Mouse (Mus musculus) mouse trophoblast stem cell (cell line): Measurements from ENCODE around the gene Hebp1.

Source experiments
- in situ Hi-C, 2 experiments: fragments of 300-500 bp; cut with MseI, MboI; formaldehyde crosslinking; loops; 2 replicates in 1 of 2; 3 replicates in 1 of 2; pipeline ENCODE4 v1.15.1; 2025

Hebp1 gene

GRCm38 (mm10) chr6:135197446-135197845 lies 376 bp downstream of the Hebp1 start:
- in situ Hi-C loops, result no loop called here

- in situ Hi-C loops, result no loop called here
Measured at GRCm38 (mm10) chr6:135196707-135197106, 1.1 kb downstream of the Hebp1 start.

GRCm38 (mm10) chr6:135194907-135195306 lies 2.9 kb downstream of the Hebp1 start:
- in situ Hi-C loops, result no loop called here

- in situ Hi-C loops, result no loop called here
Measured at GRCm38 (mm10) chr6:135193733-135194132, 4.1 kb downstream of the Hebp1 start.

- in situ Hi-C loops, result no loop called here
Measured at GRCm38 (mm10) chr6:135192993-135193392, 4.8 kb downstream of the Hebp1 start.

- in situ Hi-C loops, result no loop called here
Measured at GRCm38 (mm10) chr6:135191906-135192305, 5.9 kb downstream of the Hebp1 start.

- in situ Hi-C loops, result no loop called here
Measured at GRCm38 (mm10) chr6:135190122-135190521, 7.7 kb downstream of the Hebp1 start.

GRCm38 (mm10) chr6:135188629-135189028 lies 9.2 kb downstream of the Hebp1 start:
- in situ Hi-C loops, result no loop called here

- in situ Hi-C loops, result no loop called here
Measured at GRCm38 (mm10) chr6:135187076-135187917, 10.5 kb downstream of the Hebp1 start.

- in situ Hi-C loops, result no loop called here
Measured at GRCm38 (mm10) chr6:135183961-135184360, 13.9 kb downstream of the Hebp1 start.

GRCm38 (mm10) chr6:135182925-135183324 lies 14.9 kb downstream of the Hebp1 start:
- in situ Hi-C loops, result no loop called here

GRCm38 (mm10) chr6:135178599-135178998 lies 19.2 kb downstream of the Hebp1 start:
- in situ Hi-C loops, result no loop called here

- in situ Hi-C loops, result no loop called here
Measured at GRCm38 (mm10) chr6:135177271-135177670, 20.6 kb downstream of the Hebp1 start.

GRCm38 (mm10) chr6:135175014-135175413 lies 22.8 kb downstream of the Hebp1 start:
- in situ Hi-C loops, result no loop called here

- in situ Hi-C loops, result no loop called here
Measured at GRCm38 (mm10) chr6:135171736-135172135, 26.1 kb downstream of the Hebp1 start.

GRCm38 (mm10) chr6:135169246-135169645 lies 28.6 kb downstream of the Hebp1 start:
- in situ Hi-C loops, result no loop called here

- in situ Hi-C loops, result no loop called here
Measured at GRCm38 (mm10) chr6:135168471-135168870, 29.4 kb downstream of the Hebp1 start.

- in situ Hi-C loops, result no loop called here
Measured at GRCm38 (mm10) chr6:135167380-135168311, 30.2 kb downstream of the Hebp1 start.

- in situ Hi-C loops, result no loop called here
Measured at GRCm38 (mm10) chr6:135166712-135167111, 31.1 kb downstream of the Hebp1 start.

- in situ Hi-C loops, result no loop called here
Measured at GRCm38 (mm10) chr6:135166262-135166661, 31.6 kb downstream of the Hebp1 start.

- in situ Hi-C loops, result no loop called here
Measured at GRCm38 (mm10) chr6:135165706-135166105, 32.1 kb downstream of the Hebp1 start.

- in situ Hi-C loops, result no loop called here
Measured at GRCm38 (mm10) chr6:135165191-135165590, 32.6 kb downstream of the Hebp1 start.
